Mouse (Mus musculus) hindbrain, embryonic 14.5 days (tissue): ENCODE measurements around the gene Vps4a. TPM values are rescaled to one million over a fixed set of nuclear protein-coding genes. Genes with fewer than 3 reads are reported as not detected.
"Not testable (repeated sequence)": the region's sequence is repeated elsewhere in the genome, so short reads cannot be mapped to it uniquely, and the experiment has no call there.

Experiments
- ATAC-seq: fragments of 200-750 bp; cut with Nextera tagmentation; 2 replicates; pipeline ENCODE4 v1.8.0; 2017; ENCODE audit warnings: moderate number of reproducible peaks, mild to moderate bottlenecking, moderate TSS enrichment, moderate library complexity; ENCODE audit not compliant: low FRiP score
- DNase-seq: peaks from one replicate; pipeline ENCODE4 v3.0.0-alpha.2; 2015; ENCODE audit warnings: low spot score
- H3K27ac ChIP-seq: fragments of 300-500 bp; sonication (generic); 2 replicates; pipeline ENCODE4 v1.5.1; 2014; ENCODE audit warnings: mild to moderate bottlenecking, moderate library complexity
- H3K27me3 ChIP-seq: fragments of 300-500 bp; sonication (generic); 2 replicates; pipeline ENCODE4 v1.6.1; 2014; ENCODE audit warnings: mild to moderate bottlenecking, low read length, mixed read lengths; ENCODE audit not compliant: control insufficient read depth, insufficient read depth
- H3K36me3 ChIP-seq: fragments of 300-500 bp; sonication (generic); replicated peaks from 2 replicates; pipeline ENCODE4 v1.6.1; 2014; ENCODE audit not compliant: control insufficient read depth, insufficient read depth
- H3K4me1 ChIP-seq: fragments of 300-500 bp; sonication (generic); replicated peaks from 2 replicates; pipeline ENCODE4 v1.6.1; 2014; ENCODE audit warnings: antibody characterized with exemption, low read length, mixed read lengths; ENCODE audit not compliant: control insufficient read depth, insufficient read depth
- H3K4me2 ChIP-seq: fragments of 300-500 bp; sonication (generic); replicated peaks from 2 replicates; pipeline ENCODE4 v1.6.1; 2014; ENCODE audit warnings: mild to moderate bottlenecking, moderate library complexity
- H3K4me3 ChIP-seq: fragments of 300-500 bp; sonication (generic); replicated peaks from 2 replicates; pipeline ENCODE4 v1.5.1; 2014; ENCODE audit warnings: mild to moderate bottlenecking, low read length
- H3K9ac ChIP-seq: fragments of 300-500 bp; sonication (generic); 2 replicates; pipeline ENCODE4 v1.6.1; 2014
- H3K9me3 ChIP-seq: fragments of 300-500 bp; sonication (generic); 2 replicates; pipeline ENCODE4 v1.6.1; 2016; ENCODE audit warnings: low read length; ENCODE audit not compliant: control insufficient read depth
- WGBS: fragments of 180-500 bp; shearing (Covaris S2); extraction: QIAGEN DNeasy Blood & Tissue Kit; methylation state at CpG from one replicate; pipeline ENCODE4 v1.1.7; 2014; 5-methylcytosine and 5-hydroxymethylcytosine counted together
- polyA plus RNA-seq: library from polyadenylated mRNA; unstranded; fragments of >200 nt; fragmentation: Nextera tagmentation; extraction: Ambion mirVana; gene quantifications from 2 replicates; pipeline ENCODE4 v1.2.1, GENCODE M21; 2014

The Vps4a gene
- polyA plus RNA-seq, 1 experiment from 2014 or later, result 149 TPM

- 96% methylated on average over 3 of the region's 3 CpGs for WGBS
- no peak for ATAC-seq
Measured at GRCm38 (mm10) chr8:107007795-107008194, 23.2 kb upstream of the Vps4a start.

GRCm38 (mm10) chr8:107012666-107013065 is 18.4 kb upstream of the Vps4a start:
- DNase-seq (no peak), ATAC-seq (no peak)
- H3K36me3 ChIP-seq, result peaks cover 27% of the 10 kb centered on the region
- no peak overlapping the region for H3K4me3 ChIP-seq
- no peak overlapping the region for H3K27ac ChIP-seq
- no peaks in the 10 kb centered on the region for H3K4me1 ChIP-seq
- WGBS, result 92% methylated on average over 2 of the region's 2 CpGs
- no peak overlapping the region for H3K9ac ChIP-seq
- H3K9me3 ChIP-seq, result no peaks in the 10 kb centered on the region
- no peak overlapping the region for H3K4me2 ChIP-seq
- H3K27me3 ChIP-seq, result no peaks in the 10 kb centered on the region

More at GRCm38 (mm10) chr8:107007795-107008194, 23.2 kb upstream of the Vps4a start:
- Histone ChIP-seq H3K4me1 (no peaks in the 10 kb centered on the region), H3K27ac (no peak overlapping the region), H3K4me3 (no peak overlapping the region), H3K9me3 (no peaks in the 10 kb centered on the region), H3K4me2 (no peak overlapping the region), H3K36me3 (peaks cover 27% of the 10 kb centered on the region), H3K27me3 (no peaks in the 10 kb centered on the region), H3K9ac (no peak overlapping the region)
- no peak for DNase-seq

- H3K4me3 ChIP-seq, result no peak overlapping the region
- H3K27me3 ChIP-seq, result no peaks in the 10 kb centered on the region
- H3K36me3 ChIP-seq, result peaks cover 24% of the 10 kb centered on the region
- no peak overlapping the region for H3K4me2 ChIP-seq
- no peak overlapping the region for H3K27ac ChIP-seq
- H3K9me3 ChIP-seq, result no peaks in the 10 kb centered on the region
- ATAC-seq (no peak), DNase-seq (no peak)
- no peaks in the 10 kb centered on the region for H3K4me1 ChIP-seq
- no peak overlapping the region for H3K9ac ChIP-seq
- WGBS, result 87% methylated on average over 1 of the region's 1 CpGs
Measured at GRCm38 (mm10) chr8:107014915-107015314, 16.1 kb upstream of the Vps4a start.

GRCm38 (mm10) chr8:107023479-107023878 is 7.5 kb upstream of the Vps4a start:
- Histone ChIP-seq H3K27ac (no peak overlapping the region), H3K9me3 (no peaks in the 10 kb centered on the region), H3K27me3 (no peaks in the 10 kb centered on the region), H3K4me3 (no peak overlapping the region), H3K9ac (no peak overlapping the region), H3K36me3 (no peaks in the 10 kb centered on the region), H3K4me1 (no peaks in the 10 kb centered on the region), H3K4me2 (no peak overlapping the region)
- WGBS, result 94% methylated on average over 8 of the region's 8 CpGs
- no peak for ATAC-seq
- DNase-seq, result no peak

GRCm38 (mm10) chr8:107029310-107029709 is 1.7 kb upstream of the Vps4a start:
- ATAC-seq (no peak), DNase-seq (no peak)
- Histone ChIP-seq H3K27ac (no peak overlapping the region), H3K9me3 (no peaks in the 10 kb centered on the region), H3K27me3 (no peaks in the 10 kb centered on the region), H3K4me2 (no peak overlapping the region), H3K36me3 (no peaks in the 10 kb centered on the region), H3K4me1 (peaks cover 14% of the 10 kb centered on the region), H3K9ac (no peak overlapping the region), H3K4me3 (no peak overlapping the region)
- WGBS, result 89% methylated on average over 3 of the region's 3 CpGs

- Histone ChIP-seq H3K9me3 (no peaks in the 10 kb centered on the region), H3K27me3 (no peaks in the 10 kb centered on the region), H3K36me3 (no peaks in the 10 kb centered on the region), H3K4me1 (peaks cover 14% of the 10 kb centered on the region), H3K4me2 (no peak overlapping the region), H3K4me3 (no peak overlapping the region), H3K9ac (no peak overlapping the region), H3K27ac (no peak overlapping the region)
- 79% methylated on average over 5 of the region's 5 CpGs for WGBS
- ATAC-seq, result no peak
- no peak for DNase-seq
Measured at GRCm38 (mm10) chr8:107030058-107030457, 964 bp upstream of the Vps4a start.

- no peaks in the 10 kb centered on the region for H3K9me3 ChIP-seq
- under 1% methylated on average over 33 of the region's 40 CpGs for WGBS
- peaks cover 14% of the 10 kb centered on the region for H3K4me1 ChIP-seq
- peak overlapping the region; percentile 80 for H3K4me2 ChIP-seq
- peak overlapping the region; percentile 99 for H3K9ac ChIP-seq
- H3K4me3 ChIP-seq, result peak overlapping the region; percentile 99
- H3K36me3 ChIP-seq, result peaks cover 11% of the 10 kb centered on the region
- H3K27ac ChIP-seq, result peak overlapping the region; percentile 84
- DNase-seq (no peak), ATAC-seq (no peak; the same call in 1 of the 2 replicates)
- H3K27me3 ChIP-seq, result no peaks in the 10 kb centered on the region
Measured at GRCm38 (mm10) chr8:107031577-107032090, 612 bp downstream of the Vps4a start.

GRCm38 (mm10) chr8:107033609-107034008 is 2.6 kb downstream of the Vps4a start:
- 94% methylated on average over 2 of the region's 2 CpGs for WGBS
- not testable (repeated sequence) for ATAC-seq, H3K4me2 ChIP-seq, H3K27me3 ChIP-seq, H3K9ac ChIP-seq, H3K9me3 ChIP-seq, DNase-seq, H3K4me3 ChIP-seq, H3K27ac ChIP-seq
- Histone ChIP-seq H3K36me3 (peaks cover 21% of the 10 kb centered on the region), H3K4me1 (peaks cover 14% of the 10 kb centered on the region)

GRCm38 (mm10) chr8:107035641-107036040 is 4.6 kb downstream of the Vps4a start:
- Histone ChIP-seq H3K4me1 (peaks cover 14% of the 10 kb centered on the region), H3K9ac (no peak overlapping the region), H3K4me3 (no peak overlapping the region), H3K27ac (no peak overlapping the region), H3K36me3 (peaks cover 41% of the 10 kb centered on the region), H3K27me3 (no peaks in the 10 kb centered on the region), H3K4me2 (no peak overlapping the region), H3K9me3 (no peaks in the 10 kb centered on the region)
- ATAC-seq (no peak), DNase-seq (no peak)
- WGBS, result 95% methylated on average over 3 of the region's 3 CpGs

- no peak overlapping the region for H3K4me3 ChIP-seq
- WGBS, result 90% methylated on average over 8 of the region's 8 CpGs
- ATAC-seq (no peak), DNase-seq (no peak)
- H3K36me3 ChIP-seq, result peaks cover 51% of the 10 kb centered on the region
- H3K4me1 ChIP-seq, result peaks cover 14% of the 10 kb centered on the region
- no peak overlapping the region for H3K27ac ChIP-seq
- H3K9ac ChIP-seq, result no peak overlapping the region
- no peaks in the 10 kb centered on the region for H3K9me3 ChIP-seq
- H3K27me3 ChIP-seq, result no peaks in the 10 kb centered on the region
- no peak overlapping the region for H3K4me2 ChIP-seq
Measured at GRCm38 (mm10) chr8:107036626-107037025, 5.6 kb downstream of the Vps4a start.
